Mouse (Mus musculus) myocyte (in vitro differentiated cells): Measurements from ENCODE around the gene Mrc2.

Experiments
- CEBPB ChIP-seq: IDR thresholded peaks from 2 replicates; pipeline ENCODE4 v1.6.1; 2011; ENCODE audit warnings: mild to moderate bottlenecking, moderate library complexity; ENCODE audit not compliant: poor library complexity, insufficient read depth, severe bottlenecking
- E2F4 ChIP-seq: IDR thresholded peaks from one replicate; pipeline ENCODE4 v1.6.1; 2011; ENCODE audit warnings: mild to moderate bottlenecking, control low read depth, moderate library complexity; ENCODE audit not compliant: insufficient read depth
- MAX ChIP-seq: IDR thresholded peaks from one replicate; pipeline ENCODE4 v1.6.1; 2011; ENCODE audit warnings: low read depth, mild to moderate bottlenecking, control low read depth
- MYOD1 ChIP-seq, 3 experiments: IDR thresholded peaks; one replicate each; pipeline ENCODE4 v1.6.1; 2011; ENCODE audit warnings: control low read depth in 2 of 3, low read depth in 2 of 3, mild to moderate bottlenecking in 2 of 3, moderate library complexity in 1 of 3; ENCODE audit not compliant: insufficient read length in 2 of 3, control insufficient read depth in 1 of 3
- POLR2A ChIP-seq: IDR thresholded peaks from one replicate; pipeline ENCODE4 v1.6.1; 2011; ENCODE audit warnings: low read depth, mild to moderate bottlenecking, control low read depth, moderate library complexity; ENCODE audit not compliant: insufficient read length
- POLR2AphosphoS2 ChIP-seq: IDR thresholded peaks from one replicate; pipeline ENCODE4 v1.6.1; 2011; ENCODE audit warnings: low read depth, control low read depth; ENCODE audit not compliant: insufficient read length
- TCF12 ChIP-seq: IDR thresholded peaks from one replicate; pipeline ENCODE4 v1.6.1; 2011; ENCODE audit warnings: mild to moderate bottlenecking, control low read depth; ENCODE audit not compliant: poor library complexity, insufficient read depth, severe bottlenecking
- USF1 ChIP-seq: IDR thresholded peaks from one replicate; pipeline ENCODE4 v1.6.1; 2011; ENCODE audit warnings: low read depth, mild to moderate bottlenecking, control low read depth, moderate library complexity

DNA sequence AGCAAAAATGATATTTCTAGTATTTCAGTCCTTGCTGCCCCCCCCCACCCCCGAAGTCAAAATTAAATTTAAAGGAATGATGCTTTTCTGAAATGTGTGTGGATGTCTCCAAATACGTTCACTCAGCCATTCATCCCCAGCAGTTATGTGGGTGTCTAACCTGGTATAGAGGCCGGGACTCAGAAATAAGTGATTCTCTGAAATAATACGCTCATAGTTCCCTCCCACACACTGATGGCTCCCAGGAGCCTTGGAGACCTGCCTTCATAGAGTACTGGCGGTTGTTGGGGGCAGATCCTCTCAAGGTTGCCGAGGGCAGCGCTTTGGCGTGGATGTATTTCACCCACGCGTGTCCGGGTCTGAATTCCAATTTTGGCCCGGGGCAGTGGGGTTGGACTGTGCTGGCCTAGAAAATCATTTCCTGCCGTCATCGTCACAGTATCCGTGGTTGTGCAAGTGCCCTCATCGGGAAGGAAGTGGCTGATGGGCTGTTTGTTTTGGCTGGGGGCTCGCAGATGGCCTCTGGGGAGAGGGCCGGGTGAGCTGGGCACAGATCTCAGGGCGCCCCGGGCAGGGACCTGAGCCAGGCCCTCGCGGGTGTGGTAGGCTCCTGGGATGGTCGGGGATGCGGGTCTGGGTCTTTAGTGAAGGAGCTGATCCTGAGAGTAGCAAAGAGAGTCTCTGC, 19.0 kb downstream of the Mrc2 start:
- no peak for TF ChIP-seq TCF12
- no peak for TF ChIP-seq MAX
- peak; percentile 94 for TF ChIP-seq CEBPB
- no peak for TF ChIP-seq USF1
- TF ChIP-seq POLR2A: no peak
- TF ChIP-seq POLR2AphosphoS2: no peak
- TF ChIP-seq MYOD1 (IDR thresholded peaks at IDR 0.05; ENCODE audit: control insufficient read depth in 1 of 3, insufficient read length in 2 of 3, low read depth in 2 of 3): no peak
- no peak for TF ChIP-seq E2F4
